Mouse (Mus musculus): ENCODE measurements at regions not wholly inside any gene's neighbourhood (a gene's known extent, or its start where the extent isn't known, plus 50 kb on each side); places are given as distances from the start of the nearest gene placed in this dataset.

- DNase-seq, result no peak
Observed at GRCm38 (mm10) chr3:120123155-120123554, 338.9 kb upstream of the Ptbp2 start.

- no peak for DNase-seq
Observed at GRCm38 (mm10) chr3:120083171-120083932, 299.1 kb upstream of the Ptbp2 start.

GRCm38 (mm10) chr3:120073528-120073927 is 289.3 kb upstream of the Ptbp2 start:
- DNase-seq, result no peak

GRCm38 (mm10) chr3:120065714-120066113 is 281.4 kb upstream of the Ptbp2 start:
- DNase-seq, result peak; percentile 96

GRCm38 (mm10) chr3:120064854-120065480 is 280.7 kb upstream of the Ptbp2 start:
- DNase-seq, result peak; percentile 97

- DNase-seq, result peak; percentile 81
Observed at GRCm38 (mm10) chr3:120062264-120062663, 278.0 kb upstream of the Ptbp2 start.

- DNase-seq, result no peak
Observed at GRCm38 (mm10) chr3:120059959-120060358, 275.7 kb upstream of the Ptbp2 start.

- no peak for DNase-seq
Observed at GRCm38 (mm10) chr3:120055216-120056154, 271.2 kb upstream of the Ptbp2 start.

- DNase-seq, result no peak
Observed at GRCm38 (mm10) chr3:120047238-120047637, 263.0 kb upstream of the Ptbp2 start.

- no peak for DNase-seq
Observed at GRCm38 (mm10) chr3:120037526-120037925, 253.3 kb upstream of the Ptbp2 start.

GRCm38 (mm10) chr3:120019826-120020683 is 235.8 kb upstream of the Ptbp2 start:
- DNase-seq, result no peak

- DNase-seq, result no peak
Observed at GRCm38 (mm10) chr3:120015376-120015775, 231.1 kb upstream of the Ptbp2 start.

GRCm38 (mm10) chr3:120011861-120012260 is 227.6 kb upstream of the Ptbp2 start:
- DNase-seq, result no peak

- peak; percentile 33 for DNase-seq
Observed at GRCm38 (mm10) chr3:120008110-120008509, 223.8 kb upstream of the Ptbp2 start.

- DNase-seq, result peak; percentile 43
Observed at GRCm38 (mm10) chr3:120004588-120004987, 220.3 kb upstream of the Ptbp2 start.

GRCm38 (mm10) chr3:120000281-120000680 is 216.0 kb upstream of the Ptbp2 start:
- DNase-seq, result peak; percentile 25

- peak; percentile 66 for DNase-seq
Observed at GRCm38 (mm10) chr3:119996258-119996988, 212.2 kb upstream of the Ptbp2 start.

GRCm38 (mm10) chr3:119995781-119996180 is 211.5 kb upstream of the Ptbp2 start:
- DNase-seq, result peak; percentile 90

GRCm38 (mm10) chr3:119987245-119987852 is 203.1 kb upstream of the Ptbp2 start:
- no peak for DNase-seq

GRCm38 (mm10) chr3:119977349-119977748 is 193.1 kb upstream of the Ptbp2 start:
- DNase-seq, result no peak

- DNase-seq, result no peak
Observed at GRCm38 (mm10) chr3:119976363-119976762, 192.1 kb upstream of the Ptbp2 start.
